Mouse (Mus musculus): ENCODE results near the gene Slx4ip.

DNA sequence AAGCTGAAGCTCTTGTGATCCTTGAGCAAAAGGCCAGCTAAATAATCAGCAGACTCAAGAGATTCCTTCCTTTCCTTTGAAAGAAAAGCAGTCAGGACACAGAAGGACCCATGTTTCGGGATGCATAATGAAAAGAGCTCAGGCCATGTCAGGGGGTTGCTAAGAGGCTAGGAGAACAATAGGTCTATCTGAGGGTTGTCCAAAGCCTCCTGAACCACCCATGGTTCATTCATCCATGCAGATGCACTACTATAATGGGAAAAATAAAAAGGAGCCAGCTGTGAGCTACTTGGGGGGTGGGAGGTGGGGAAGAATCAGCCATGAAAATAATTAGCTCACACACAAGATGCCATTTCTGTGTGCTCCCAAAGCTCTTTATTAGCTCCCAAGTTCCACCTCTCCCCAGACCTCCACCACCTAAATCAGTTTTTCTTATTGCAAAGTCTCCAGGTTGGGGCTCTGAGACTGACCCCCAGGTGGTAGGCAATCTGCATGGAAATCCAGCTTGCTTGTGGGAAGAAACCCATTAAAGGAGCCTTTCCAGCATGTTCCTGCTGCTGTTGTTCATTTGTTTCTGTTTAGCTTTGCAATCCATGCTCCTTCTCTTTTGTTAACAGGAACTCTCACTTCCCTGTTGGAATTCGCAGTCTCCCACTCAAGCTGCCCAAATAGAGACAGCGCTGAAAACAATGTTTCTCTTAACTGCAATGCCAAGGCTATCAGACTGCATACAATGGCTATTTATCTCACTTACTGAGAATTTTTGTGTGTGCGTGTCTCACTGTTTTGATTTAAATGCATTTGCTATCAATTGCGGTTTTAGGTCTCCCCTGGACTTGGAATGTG lies 36.3 kb upstream of the Slx4ip start:
- no peak for TF ChIP-seq POLR2A (IDR thresholded peaks at IDR 0.05; ENCODE audit: control insufficient read depth, low read depth, low read length)
- no peak for TF ChIP-seq CTCF (IDR thresholded peaks at IDR 0.05; ENCODE audit: control insufficient read depth, insufficient read depth, insufficient replicate concordance, low read depth, low read length)

All from testis, adult 2 months (tissue).